Mouse (Mus musculus): Measurements from ENCODE around the gene Tas2r131.
"Not testable (repeated sequence)": the region's sequence is repeated elsewhere in the genome, so short reads cannot be mapped to it uniquely, and the experiment has no call there.

The Tas2r131 gene

GRCm38 (mm10) chr6:132957819-132958218, at the start of gene Tas2r131:
Gene Tas2r131, minus strand, starts transcription at chr6:132957919.
- in situ Hi-C loops (cut with MboI; ENCODE audit: unreplicated experiment in 2 of 2) = no loop called here

DNA sequence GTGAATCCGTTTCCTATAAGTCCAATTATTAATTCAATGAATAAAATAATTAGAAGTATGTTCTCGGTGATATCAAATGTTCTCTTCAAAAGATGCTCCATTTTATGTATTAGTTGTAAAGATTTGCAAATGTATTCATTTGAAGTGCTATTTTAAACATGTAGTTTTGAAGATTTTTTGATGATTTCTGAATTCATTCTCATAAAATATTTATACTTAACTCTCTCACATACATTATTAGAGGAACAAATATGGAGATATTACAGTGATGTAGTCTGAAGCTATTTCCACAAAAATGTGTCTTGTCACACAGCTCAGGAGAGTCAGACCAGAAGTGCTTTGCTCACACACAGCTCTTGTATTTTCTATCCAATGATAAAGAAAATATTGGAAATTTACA, 23.1 kb upstream of the Tas2r131 start, which contains the start of gene Tas2r109:
TSS of gene Tas2r109 (minus strand) at position 101 of the 400 bp plus-strand sequence.
- in situ Hi-C loops (cut with MboI; ENCODE audit: unreplicated experiment in 2 of 2) = loop anchor here in 1 of 2 experiments (25.0 kb wide), 2 partner anchors 131 to 231 kb away; partner anchors contain the start of gene Smim10l1

- in situ Hi-C loops (cut with MboI; ENCODE audit: unreplicated experiment in 2 of 2) = no loop called here
These were observed 6.9 kb downstream of the Tas2r131 start, which contains the start of gene Tas2r129 for GRCm38 (mm10) chr6:132950802-132951201. Gene Tas2r129, plus strand, starts transcription at chr6:132951102.

GRCm38 (mm10) chr6:132941376-132941775, 16.3 kb downstream of the Tas2r131 start:
- in situ Hi-C loops (cut with MboI; ENCODE audit: unreplicated experiment in 2 of 2) = not testable (repeated sequence)

DNA sequence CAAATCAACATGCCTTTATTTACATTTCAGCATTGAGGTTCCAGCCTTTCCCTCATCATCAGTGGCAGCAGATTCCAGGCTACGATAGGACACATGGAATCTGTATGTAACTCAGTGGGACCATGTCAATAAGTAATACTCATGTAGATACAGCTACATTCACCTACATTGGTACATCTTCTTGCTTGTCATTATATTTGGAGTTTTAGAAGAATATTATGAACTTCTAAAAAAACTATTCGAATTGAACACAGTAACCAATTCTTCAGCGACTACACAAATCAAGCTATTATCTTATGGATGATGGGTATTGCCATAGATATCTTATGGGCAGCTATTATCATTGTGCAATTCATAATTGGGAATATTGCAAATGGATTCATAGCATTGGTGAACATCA, 48.4 kb downstream of the Tas2r131 start, which contains the start of gene Tas2r125:
TSS of gene Tas2r125 (plus strand) at position 301 of the 400 bp plus-strand sequence.
- in situ Hi-C loops (cut with MboI; ENCODE audit: unreplicated experiment in 2 of 2) = no loop called here

Data from v-Abl transformed pro-B cells (cell line).